Mouse (Mus musculus) heart, postnatal 10 days (tissue): ENCODE results near the gene Pkd1. TPM values are rescaled to one million over a fixed set of nuclear protein-coding genes. Genes with fewer than 3 reads are reported as not detected.

Experiments
- DNase-seq, 2 experiments: peaks; one replicate each; pipeline ENCODE4 v3.0.0; 2021
- intact Hi-C: fragments of 180-260 bp; cut with DNase I; formaldehyde crosslinking; loops from one replicate; pipeline ENCODE4 v1.15.1; 2025
- microRNA-seq, 2 experiments: library from miRNA; unstranded; fragments of <30 nt; microRNA quantifications; one replicate each; pipeline ENCODE4 v1.2.0; 2022
- total RNA-seq, 2 experiments: library from RNA; stranded (reverse); gene quantifications; 2 replicates each; pipeline ENCODE4 v1.2.3; 2021

Pkd1 gene
- total RNA-seq, 2 experiments from 2014 or later, result 60.1 to 72.2 TPM

DNA sequence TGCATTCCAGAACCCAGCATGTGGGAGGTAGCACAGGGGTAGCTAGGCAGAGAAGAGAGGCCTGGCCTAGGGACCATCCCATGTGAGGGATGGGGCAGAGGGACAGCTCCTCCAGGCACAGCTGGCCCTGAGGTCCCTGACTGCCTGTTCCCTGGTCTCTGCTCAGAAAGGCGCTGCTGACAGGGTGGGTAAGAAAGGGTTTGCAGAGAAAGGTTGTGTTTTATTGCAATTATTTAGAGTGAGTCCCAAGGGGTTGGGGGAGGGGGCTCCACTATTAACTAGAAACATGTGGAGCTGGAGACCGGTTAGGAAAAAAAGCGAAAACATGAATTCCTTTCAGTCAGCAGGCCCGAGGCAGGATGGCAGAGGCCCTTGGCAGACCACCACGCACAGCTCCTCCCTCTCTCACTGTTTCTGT, 89.9 kb downstream of the Pkd1 start:
- DNase-seq, result peak in 1 of 2 experiments; percentile 50
- intact Hi-C loops, result no loop called here

DNA sequence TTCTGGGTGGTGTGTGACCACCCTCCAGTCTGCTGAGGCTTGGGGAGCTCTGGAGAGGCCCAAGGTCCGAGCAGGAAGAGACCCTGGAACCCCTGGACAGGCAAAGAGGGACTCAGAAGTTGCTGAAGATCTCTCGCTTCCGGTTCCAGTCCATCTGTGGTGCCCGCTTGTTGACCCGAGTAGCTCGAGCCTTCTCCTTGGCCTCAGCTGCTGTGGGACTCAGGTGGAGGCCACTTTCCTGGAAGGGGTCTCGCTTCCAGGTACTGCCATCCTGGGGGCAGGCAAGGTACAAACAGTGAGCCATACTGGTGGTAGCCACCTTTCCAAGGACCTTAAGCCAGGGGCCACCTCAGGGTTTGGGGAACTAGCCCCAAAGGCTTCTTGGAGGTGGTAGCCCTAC, 90.5 kb downstream of the Pkd1 start:
- intact Hi-C loops, result no loop called here
- no peak for DNase-seq

DNA sequence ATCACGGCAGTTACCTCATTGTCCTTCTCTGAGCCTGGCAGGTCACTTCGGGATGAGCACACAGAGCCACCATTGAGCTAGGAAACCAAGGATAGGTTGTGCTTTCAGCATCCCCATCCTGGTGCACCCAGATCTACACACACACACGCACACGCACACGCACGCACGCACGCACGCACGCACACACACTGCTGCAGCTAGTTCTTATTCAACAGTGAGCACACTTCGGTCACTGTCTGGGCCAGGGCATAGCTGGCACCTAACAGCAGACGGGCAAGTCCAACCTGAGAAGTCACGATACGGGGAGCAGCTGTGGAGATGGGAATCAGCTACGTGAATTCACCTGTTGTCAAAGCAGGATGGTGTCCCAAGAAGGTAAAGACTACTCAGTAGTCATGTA, 90.9 kb downstream of the Pkd1 start:
- intact Hi-C loops, result no loop called here
- no peak for DNase-seq

DNA sequence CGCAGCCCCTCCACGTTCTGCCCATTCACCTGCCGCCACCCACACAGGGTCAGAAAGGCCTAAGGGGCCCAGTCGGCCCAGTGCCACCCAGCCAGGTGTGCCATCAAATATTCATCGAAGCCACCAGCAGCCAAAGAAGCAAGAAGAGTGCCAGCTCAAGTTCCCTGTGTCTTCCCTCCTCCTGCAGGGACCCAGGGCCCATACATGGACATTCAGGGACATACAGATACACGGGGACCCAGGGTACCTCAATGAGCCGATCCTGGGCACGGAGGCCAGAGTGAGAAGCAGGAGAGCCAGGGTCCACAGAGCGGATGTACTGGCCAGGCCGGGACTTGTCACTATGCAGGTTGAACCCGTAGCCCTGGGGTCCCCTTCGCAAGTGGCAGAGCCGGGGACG, 92.3 kb downstream of the Pkd1 start:
- intact Hi-C loops, result no loop called here
- no peak for DNase-seq

DNA sequence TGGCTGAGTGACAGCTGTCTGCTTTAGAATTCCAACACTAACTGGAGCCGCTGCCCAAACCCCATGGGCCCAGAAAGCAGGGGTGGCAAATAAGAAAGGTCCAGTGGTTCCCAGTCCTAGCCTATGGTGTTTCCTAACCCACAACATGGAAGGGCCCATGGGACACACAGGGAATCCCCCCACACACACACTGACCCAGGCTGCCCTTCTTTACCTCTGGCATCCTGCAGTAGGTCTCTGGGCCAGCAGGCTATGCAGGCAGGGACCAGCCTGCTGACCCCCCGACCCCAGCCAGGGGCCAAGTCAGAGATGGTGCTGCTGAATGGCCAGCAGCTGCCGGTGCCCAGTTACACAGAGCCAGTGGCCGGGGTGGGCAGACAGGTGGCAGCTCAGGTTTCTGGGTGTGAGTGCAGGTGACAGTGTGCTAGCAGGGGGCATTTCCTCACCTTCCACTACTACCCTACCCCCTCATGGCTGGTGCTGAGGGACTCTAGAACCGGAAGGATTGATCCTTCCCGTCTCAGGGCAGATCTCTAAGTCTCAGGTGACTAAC, 93.2 kb downstream of the Pkd1 start:
- intact Hi-C loops, result no loop called here
- DNase-seq, result no peak

DNA sequence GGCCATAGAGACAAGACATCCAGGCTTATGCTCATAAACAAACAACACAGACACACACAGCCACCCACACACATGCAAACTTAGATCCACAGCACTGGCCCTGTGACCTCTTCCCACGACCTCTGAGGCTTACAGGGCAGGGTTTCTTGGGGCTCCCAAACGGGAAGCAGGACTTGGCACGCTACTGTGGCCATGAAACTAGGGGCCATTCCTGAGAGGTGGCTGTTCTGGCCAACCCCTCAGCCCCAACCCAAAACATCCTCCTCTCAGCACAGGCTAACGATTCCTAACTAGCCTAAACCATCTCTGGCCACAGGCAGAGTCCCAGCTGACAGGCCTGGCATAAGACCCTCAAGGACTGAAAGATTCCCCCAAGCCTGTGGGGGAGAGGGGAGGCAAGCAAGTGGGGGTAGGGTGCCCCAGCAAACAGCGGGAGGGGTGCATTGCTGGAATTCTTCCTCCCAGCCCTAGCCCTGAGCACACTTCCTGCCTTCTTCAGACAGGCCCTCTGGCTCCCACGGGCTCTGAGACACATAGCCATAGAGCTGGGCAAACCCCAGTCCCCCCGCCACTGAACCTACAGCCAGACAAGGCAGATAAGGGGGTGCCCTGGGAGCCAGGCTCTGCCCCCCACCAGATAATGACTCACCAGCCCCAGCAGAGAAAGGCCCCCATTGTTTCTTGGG, 94.5 kb downstream of the Pkd1 start:
- peak in 1 of 2 experiments; percentile 49 for DNase-seq
- intact Hi-C loops, result no loop called here

DNA sequence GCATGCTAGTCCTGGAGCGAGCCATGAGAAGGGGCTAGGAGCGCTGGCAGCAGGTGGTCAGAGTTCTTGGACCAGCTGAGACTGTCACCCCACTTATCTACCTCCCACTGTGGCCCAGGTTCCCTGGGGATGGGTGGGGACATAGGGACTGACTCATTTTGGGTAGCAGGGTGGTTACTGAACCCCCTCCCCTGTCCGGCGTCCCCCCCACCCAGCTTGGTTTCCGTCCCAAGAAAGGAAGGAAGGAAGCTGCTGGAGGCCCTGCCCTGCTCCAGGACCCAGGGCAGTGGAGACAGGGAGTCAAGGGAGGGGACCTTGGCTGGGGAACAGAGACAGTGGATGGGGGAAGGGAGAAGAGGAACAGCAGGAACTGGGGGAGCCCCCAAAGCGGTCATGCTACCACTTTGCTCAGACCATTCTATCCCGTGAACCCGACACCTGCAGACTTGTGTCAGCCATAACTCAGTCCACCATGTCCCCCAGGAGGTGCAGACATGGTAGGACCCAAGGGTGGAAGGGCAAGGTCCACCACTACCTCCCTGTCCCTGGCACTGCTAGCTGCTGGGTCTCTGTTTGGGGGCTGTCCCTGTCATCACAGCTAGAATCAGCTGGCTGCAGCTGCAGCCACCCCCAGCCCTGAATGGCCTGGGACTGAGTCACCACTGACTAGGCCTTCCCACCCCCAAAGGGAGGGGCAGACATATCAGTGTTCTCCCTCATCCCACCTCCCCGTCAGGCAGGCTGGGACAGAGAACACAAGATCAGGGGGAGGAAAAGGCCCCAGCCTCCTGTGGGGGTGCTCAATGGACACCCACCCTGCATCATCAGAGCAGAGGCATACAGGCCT, 95.5 kb downstream of the Pkd1 start:
- intact Hi-C loops, result no loop called here
- DNase-seq, result peak; percentile 67 to 69

DNA sequence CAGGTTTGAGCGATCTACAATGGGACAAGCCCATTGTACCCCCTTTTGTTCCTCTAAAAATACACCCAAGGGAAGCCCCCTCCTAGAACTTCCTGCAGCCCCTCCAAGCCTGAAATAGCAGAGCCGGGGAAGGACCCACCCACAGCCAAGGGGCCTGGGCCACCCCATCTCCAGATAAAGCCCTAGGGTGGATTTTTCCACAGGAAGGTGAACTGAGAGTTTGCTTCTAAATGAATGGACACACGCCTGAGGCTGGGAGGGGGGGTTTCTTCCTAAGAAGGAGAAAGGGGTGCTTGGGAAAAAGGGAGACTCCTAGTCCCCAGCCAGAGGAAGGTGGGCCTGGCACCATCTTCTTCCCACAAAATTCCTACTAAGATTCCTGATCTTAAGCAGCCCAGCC, 96.3 kb downstream of the Pkd1 start:
- intact Hi-C loops, result no loop called here

More for the DNA sequence above, 96.3 kb downstream of the Pkd1 start:
- DNase-seq, result no peak

Small RNA genes lying within 50 kb of the gene (microRNA-seq; reads per million reads assigned to microRNA genes)
- gene Gm24589, result 0.35 to 0.47 reads per million in 2 experiments

Other genes with a start within 250 kb of the Pkd1 start
- not detected for gene Abca17, start 198.8 kb upstream of the Pkd1 start, total RNA-seq
- 10 to 100 TPM; 14.5 to 15.3 TPM for gene Abca3, start 197.9 kb upstream of the Pkd1 start, total RNA-seq
- 10 to 100 TPM; 94.7 to 97.3 TPM for gene Rnps1, start 135.3 kb upstream of the Pkd1 start, total RNA-seq
- 100 to 1,000 TPM; 412 to 459 TPM for gene Eci1, start 123.2 kb upstream of the Pkd1 start, total RNA-seq
- gene Dnase1l2, start 106.7 kb upstream of the Pkd1 start, total RNA-seq, result 1 to 10 TPM; 1.0 to 1.6 TPM
- 10 to 100 TPM; 15.6 to 15.9 TPM for gene E4f1, start 79.5 kb upstream of the Pkd1 start, total RNA-seq
- gene Pgp, start 79.4 kb upstream of the Pkd1 start, total RNA-seq, result 10 to 100 TPM; 38.5 to 39.9 TPM
- gene Bricd5, start 76.0 kb upstream of the Pkd1 start, total RNA-seq, result under 1 TPM in 1 of 2 experiments, not detected in 1; 0.26 TPM
- 10 to 100 TPM; 11.6 to 12.9 TPM for gene Mlst8, start 70.8 kb upstream of the Pkd1 start, total RNA-seq
- gene Caskin1, start 61.2 kb upstream of the Pkd1 start, total RNA-seq, result under 1 TPM; 0.48 to 0.52 TPM
- gene Traf7, start 21.9 kb upstream of the Pkd1 start, total RNA-seq, result 10 to 100 TPM; 75.9 to 77.9 TPM
- gene Rab26, start 15.6 kb upstream of the Pkd1 start, total RNA-seq, result under 1 TPM; 0.32 to 0.45 TPM
- gene Tsc2, start 82.8 kb downstream of the Pkd1 start, total RNA-seq, result 10 to 100 TPM; 86.0 to 95.6 TPM
- 1 to 10 TPM; 3.2 to 3.4 TPM for gene Nthl1, start 82.8 kb downstream of the Pkd1 start, total RNA-seq
- gene Slc9a3r2, start 100.5 kb downstream of the Pkd1 start, total RNA-seq, result 100 to 1,000 TPM; 108 to 133 TPM
- not detected for gene Npw, start 108.6 kb downstream of the Pkd1 start, total RNA-seq
- gene Zfp598, start 119.9 kb downstream of the Pkd1 start, total RNA-seq, result 10 to 100 TPM; 25.1 to 25.4 TPM
- gene Syngr3, start 140.1 kb downstream of the Pkd1 start, total RNA-seq, result not detected
- gene Gfer, start 146.3 kb downstream of the Pkd1 start, total RNA-seq, result 10 to 100 TPM; 18.9 to 19.8 TPM
- 1 to 10 TPM in 1 of 2 experiments, under 1 TPM in 1; 0.93 to 2.9 TPM for gene Noxo1, start 146.4 kb downstream of the Pkd1 start, total RNA-seq
- 10 to 100 TPM; 20.8 to 21.5 TPM for gene Tbl3, start 157.8 kb downstream of the Pkd1 start, total RNA-seq
- not detected for gene Rnf151, start 168.2 kb downstream of the Pkd1 start, total RNA-seq
- 100 to 1,000 TPM; 730 to 736 TPM for gene Rps2, start 168.3 kb downstream of the Pkd1 start, total RNA-seq
- gene Ndufb10, start 174.6 kb downstream of the Pkd1 start, total RNA-seq, result 100 to 1,000 TPM; 845 to 899 TPM
- gene Rpl3l, start 178.0 kb downstream of the Pkd1 start, total RNA-seq, result 10 to 100 TPM; 67.3 to 69.8 TPM
- gene Msrb1, start 186.8 kb downstream of the Pkd1 start, total RNA-seq, result 100 to 1,000 TPM; 123 to 163 TPM
- not detected for gene Hs3st6, start 203.2 kb downstream of the Pkd1 start, total RNA-seq